Mouse (Mus musculus): Measurements from ENCODE around the gene Zfp455. TPM values are rescaled to one million over a fixed set of nuclear protein-coding genes. Genes with fewer than 3 reads are reported as not detected.
"Not testable (repeated sequence)": the region's sequence is repeated elsewhere in the genome, so short reads cannot be mapped to it uniquely, and the experiment has no call there.

The Zfp455 gene
- total RNA-seq (2021): 2.5 and 2.8 TPM in 2 replicates
- long read RNA-seq, partial matches to known transcripts: 0 of 2 reads
- long read RNA-seq, other reads (novel, unspliced or antisense): 2 of 2 reads

GRCm38 (mm10) chr13:67194340-67194894 is at the start of gene Zfp455:
Gene Zfp455, plus strand, starts transcription at chr13:67194506.
- DNase-seq: peak; percentile 41

GRCm38 (mm10) chr13:67166122-67166521 is 28.2 kb upstream of the Zfp455 start:
- DNase-seq: not testable (repeated sequence)

GRCm38 (mm10) chr13:67172991-67173722 is 21.1 kb upstream of the Zfp455 start, which contains the start of gene Rsl1:
Gene Rsl1, plus strand, starts transcription at chr13:67173182.
- DNase-seq: peak; percentile 63

GRCm38 (mm10) chr13:67173723-67174055 is 20.6 kb upstream of the Zfp455 start:
- no peak for DNase-seq

GRCm38 (mm10) chr13:67201656-67202055 is 7.3 kb downstream of the Zfp455 start:
- DNase-seq: no peak

- no peak for DNase-seq
Observed at GRCm38 (mm10) chr13:67214015-67214607, 19.8 kb downstream of the Zfp455 start.

Other genes starting within 250 kb of the Zfp455 start
- 2.5 and 2.7 TPM in 2 replicates for gene Zfp712, start 133.3 kb upstream of the Zfp455 start, total RNA-seq (2021)
- 0.46 and 2.2 TPM in 2 replicates for gene Zfp708, start 96.5 kb upstream of the Zfp455 start, total RNA-seq (2021)
- 7.8 and 9.5 TPM in 2 replicates for gene Gm28557, start 85.9 kb upstream of the Zfp455 start, total RNA-seq (2021)
- gene Rslcan18, start 78.2 kb upstream of the Zfp455 start, total RNA-seq (2021): 1.3 and 1.7 TPM in 2 replicates
- 5.7 TPM in 2 replicates for gene Zfp759, start 72.8 kb upstream of the Zfp455 start, total RNA-seq (2021)
- 7.9 and 8.5 TPM in 2 replicates for gene Rsl1, start 21.3 kb upstream of the Zfp455 start, total RNA-seq (2021)
- 4.0 and 5.8 TPM in 2 replicates for gene Zfp458, start 84.0 kb downstream of the Zfp455 start, total RNA-seq (2021)
- 3.7 and 5.8 TPM in 2 replicates for gene Zfp457, start 112.0 kb downstream of the Zfp455 start, total RNA-seq (2021)
- gene Zfp595, start 138.1 kb downstream of the Zfp455 start, total RNA-seq (2021): 6.2 and 7.4 TPM in 2 replicates
- 1.2 TPM in 1 of 2 replicates, not detected in the other for gene Gm28044, start 166.0 kb downstream of the Zfp455 start, total RNA-seq (2021)
- 4.1 and 4.9 TPM in 2 replicates for gene Zfp953, start 166.1 kb downstream of the Zfp455 start, total RNA-seq (2021)
- 2.2 TPM in 1 of 2 replicates, not detected in the other for gene Gm28041, start 181.2 kb downstream of the Zfp455 start, total RNA-seq (2021)
- 1.3 and 2.5 TPM in 2 replicates for gene Zfp456, start 181.3 kb downstream of the Zfp455 start, total RNA-seq (2021)
- gene Zfp429, start 205.3 kb downstream of the Zfp455 start, total RNA-seq (2021): 4.4 and 6.1 TPM in 2 replicates
- 0.62 and 1.8 TPM in 2 replicates for gene Zfp459, start 226.9 kb downstream of the Zfp455 start, total RNA-seq (2021)

All from adrenal gland, postnatal 25 days (tissue).